Mouse (Mus musculus) MEL (cell line): Measurements from ENCODE around the gene Bcl7a. TPM values are rescaled to one million over a fixed set of nuclear protein-coding genes. Genes with fewer than 3 reads are reported as not detected.

Experiments used
- polyA plus RNA-seq, 2 experiments: library from polyadenylated mRNA; stranded (reverse) in 1 of 2; unstranded in 1 of 2; fragments of >175 nt in 1 of 2; fragments of >200 nt in 1 of 2; gene quantifications; 2 replicates each; pipeline versions ENCODE4 v1.2.1 to v1.2.4; 2012; ENCODE audit warnings: low replicate concordance in 2 of 2, low read depth in 1 of 2; ENCODE audit not compliant: insufficient read length in 2 of 2, insufficient read depth in 1 of 2, missing spikeins in 1 of 2
- total RNA-seq: library from RNA; depleted of rRNA; stranded (reverse); fragments of 300-350 nt; gene quantifications from 2 replicates; pipeline ENCODE4 v1.2.3, GENCODE M21; 2012; rRNA removed

Bcl7a gene
- total and polyA plus RNA-seq, 3 experiments: 3.5 to 11.0 TPM; not detected in 1

Other genes with a start within 250 kb of the Bcl7a start
- 2.5 and 4.1 TPM in 2 replicates for gene Rhof, start 211.1 kb upstream of the Bcl7a start, total RNA-seq
- 10 to 100 TPM in 1 of 2 experiments, not detected in 1; 10.4 TPM for gene Rhof, start 211.1 kb upstream of the Bcl7a start, polyA plus RNA-seq
- 3.0 and 4.1 TPM in 2 replicates for gene Setd1b, start 201.6 kb upstream of the Bcl7a start, total RNA-seq
- 10 to 100 TPM in 1 of 2 experiments, not detected in 1; 23.5 TPM for gene Setd1b, start 201.6 kb upstream of the Bcl7a start, polyA plus RNA-seq
- gene Psmd9, start 174.4 kb upstream of the Bcl7a start, total RNA-seq: 28.4 and 32.0 TPM in 2 replicates
- gene Psmd9, start 174.4 kb upstream of the Bcl7a start, polyA plus RNA-seq: 10 to 100 TPM in 1 of 2 experiments, not detected in 1; 54.6 TPM
- not detected in 2 replicates for gene Hpd, start 161.1 kb upstream of the Bcl7a start, total RNA-seq
- not detected for gene Hpd, start 161.1 kb upstream of the Bcl7a start, polyA plus RNA-seq
- gene Wdr66, start 91.7 kb upstream of the Bcl7a start, total RNA-seq: 0.82 and 1.4 TPM in 2 replicates
- gene Wdr66, start 91.7 kb upstream of the Bcl7a start, polyA plus RNA-seq: 1 to 10 TPM in 1 of 2 experiments, not detected in 1; 3.6 TPM
- 5.2 and 5.7 TPM in 2 replicates for gene Mlxip, start 51.0 kb downstream of the Bcl7a start, total RNA-seq
- gene Mlxip, start 51.0 kb downstream of the Bcl7a start, polyA plus RNA-seq: 10 to 100 TPM in 1 of 2 experiments, not detected in 1; 21.9 TPM
- not detected in 2 replicates for gene Lrrc43, start 145.5 kb downstream of the Bcl7a start, total RNA-seq
- not detected for gene Lrrc43, start 145.5 kb downstream of the Bcl7a start, polyA plus RNA-seq
- not detected in 2 replicates for gene Il31, start 145.7 kb downstream of the Bcl7a start, total RNA-seq
- gene Il31, start 145.7 kb downstream of the Bcl7a start, polyA plus RNA-seq: not detected
- 0.23 and 0.39 TPM in 2 replicates for gene B3gnt4, start 166.6 kb downstream of the Bcl7a start, total RNA-seq
- under 1 TPM in 1 of 2 experiments, not detected in 1; 0.25 TPM for gene B3gnt4, start 166.6 kb downstream of the Bcl7a start, polyA plus RNA-seq
- 46.8 and 48.9 TPM in 2 replicates for gene Diablo, start 180.3 kb downstream of the Bcl7a start, total RNA-seq
- 10 to 100 TPM in 1 of 2 experiments, not detected in 1; 70.8 TPM for gene Diablo, start 180.3 kb downstream of the Bcl7a start, polyA plus RNA-seq
- gene Gm49027, start 181.7 kb downstream of the Bcl7a start, total RNA-seq: 0.54 TPM in 1 of 2 replicates, not detected in the other
- under 1 TPM in 1 of 2 experiments, not detected in 1; 0.53 TPM for gene Gm49027, start 181.7 kb downstream of the Bcl7a start, polyA plus RNA-seq
- 20.9 and 21.4 TPM in 2 replicates for gene Vps33a, start 229.2 kb downstream of the Bcl7a start, total RNA-seq
- 10 to 100 TPM in 1 of 2 experiments, not detected in 1; 23.9 TPM for gene Vps33a, start 229.2 kb downstream of the Bcl7a start, polyA plus RNA-seq